ENCODE assay signal across 11 mouse cellular contexts in genomic region chr15:95314121-95314807, GRCm38 (mm10).
A peak's percentile ranks its signal among the peaks of the same experiment; 100 is the strongest.
DNase-seq lines count a peak whose midpoint lies in the region; ATAC-seq and TF ChIP-seq lines count a peak whose summit lies in the region.
"Had no signal": no experiment of that assay in that cellular context is flagged by ENCODE, and none has a peak within 500 bp of the region (broad histone marks: within the 10 kb centered on the region; RNA-seq: fewer than 3 reads in every experiment).

No protein-coding gene starts in this region.

- ATAC-seq in forebrain, embryonic 15.5 days (replicated peaks) = peak; percentile 41; the same call in 1 of the 2 replicates
- ATAC-seq in neural tube, embryonic 13.5 days (ENCODE audit: low read depth) = peak; percentile 86
- no peak for ATAC-seq in CD4-positive, CD25-positive, alpha-beta regulatory T cell, adult 4 months

- 44% methylated on average over 16 of the region's 16 CpGs for WGBS in cerebellum, adult 2 months
- WGBS in forebrain, embryonic 15.5 days = 31% methylated on average over 16 of the region's 16 CpGs
- WGBS in neural tube, embryonic 13.5 days = 21% methylated on average over 16 of the region's 16 CpGs

- no peak overlapping the region for H3K27ac ChIP-seq in cerebellum, adult 2 months (ENCODE audit: insufficient read depth, low read length)
- H3K27ac ChIP-seq in forebrain, embryonic 15.5 days (replicated peaks) = peak overlapping the region; percentile 36
- peak overlapping the region; percentile 74 for H3K27ac ChIP-seq in neural tube, embryonic 13.5 days (replicated peaks)
- H3K27ac ChIP-seq: embryonic facial prominence, embryonic 13.5 days; stomach, embryonic 15.5 days had no signal

- no peaks in the 10 kb centered on the region for H3K36me3 ChIP-seq in forebrain, embryonic 15.5 days
- H3K36me3 ChIP-seq in neural tube, embryonic 13.5 days = no peaks in the 10 kb centered on the region
- H3K36me3 ChIP-seq: embryonic facial prominence, embryonic 13.5 days; stomach, embryonic 15.5 days had no signal

- no peak overlapping the region for H3K4me2 ChIP-seq in forebrain, embryonic 15.5 days (replicated peaks)
- peak overlapping the region; percentile 20 for H3K4me2 ChIP-seq in neural tube, embryonic 13.5 days
- H3K4me2 ChIP-seq: embryonic facial prominence, embryonic 13.5 days; stomach, embryonic 15.5 days had no signal

- intact Hi-C loops in left cerebral cortex, postnatal 4 days (cut with DNase I) = no loop called here

- H3K9ac ChIP-seq in forebrain, embryonic 15.5 days (replicated peaks) = no peak overlapping the region
- H3K9ac ChIP-seq in neural tube, embryonic 13.5 days = 0 out of 2 replicates have a peak overlapping the region, but pooled peaks have one; percentile 38
- H3K9ac ChIP-seq: embryonic facial prominence, embryonic 13.5 days; stomach, embryonic 15.5 days had no signal

- no peak for TF ChIP-seq CTCF in cerebellum, adult 2 months (IDR thresholded peaks at IDR 0.05; ENCODE audit: borderline replicate concordance, insufficient read depth, low read depth, low read length)

- no peak overlapping the region for H3K4me3 ChIP-seq in cerebellum, adult 2 months (replicated peaks; ENCODE audit: insufficient read depth, low read depth, low read length)
- no peak overlapping the region for H3K4me3 ChIP-seq in forebrain, embryonic 15.5 days
- no peak overlapping the region for H3K4me3 ChIP-seq in neural tube, embryonic 13.5 days
- H3K4me3 ChIP-seq: embryonic facial prominence, embryonic 13.5 days; stomach, embryonic 15.5 days had no signal

- peaks cover 12% of the 10 kb centered on the region for H3K4me1 ChIP-seq in cerebellum, adult 2 months (ENCODE audit: control insufficient read depth, insufficient read depth, low read length)
- H3K4me1 ChIP-seq in forebrain, embryonic 15.5 days = peaks cover 24% of the 10 kb centered on the region
- peaks cover 31% of the 10 kb centered on the region for H3K4me1 ChIP-seq in neural tube, embryonic 13.5 days (replicated peaks)
- H3K4me1 ChIP-seq: embryonic facial prominence, embryonic 13.5 days; stomach, embryonic 15.5 days had no signal

- DNase-seq in cerebellum, adult 2 months = peak; percentile 28 to 41
- no peak for DNase-seq in cerebellum, adult 8-10 months
- DNase-seq in left cerebral cortex, postnatal 4 days = peak; percentile 29
- DNase-seq in left cerebral cortex, adult 9 months (ENCODE audit: low spot score in 2 of 2) = no peak
- DNase-seq in thymus, postnatal 36 days = no peak
- DNase-seq: lung, postnatal 14 days had no signal

- H3K27me3 ChIP-seq in cerebellum, adult 2 months (ENCODE audit: control insufficient read depth, insufficient read depth, low read length) = no peaks in the 10 kb centered on the region
- no peaks in the 10 kb centered on the region for H3K27me3 ChIP-seq in forebrain, embryonic 15.5 days
- no peaks in the 10 kb centered on the region for H3K27me3 ChIP-seq in neural tube, embryonic 13.5 days
- H3K27me3 ChIP-seq: embryonic facial prominence, embryonic 13.5 days; stomach, embryonic 15.5 days had no signal

- no peaks in the 10 kb centered on the region for H3K9me3 ChIP-seq in forebrain, embryonic 15.5 days
- no peaks in the 10 kb centered on the region for H3K9me3 ChIP-seq in neural tube, embryonic 13.5 days
- H3K9me3 ChIP-seq: embryonic facial prominence, embryonic 13.5 days; stomach, embryonic 15.5 days had no signal

- TF ChIP-seq POLR2A in cerebellum, adult 2 months (IDR thresholded peaks at IDR 0.05; ENCODE audit: borderline replicate concordance, insufficient read depth, low read length) = no peak

Comparison
In these comparisons a context has a peak if more than half of its experiments do, and no peak if none do; other contexts are left out.
1. DNase-seq: peak in cerebellum, adult 2 months (2 of 2) and left cerebral cortex, postnatal 4 days (single experiment); none in cerebellum, adult 8-10 months (single experiment), left cerebral cortex, adult 9 months (0 of 2) and thymus, postnatal 36 days (0 of 2).